Mouse (Mus musculus) kidney, adult 2 months (tissue): ENCODE data around the gene Prom1. TPM values are rescaled to one million over a fixed set of nuclear protein-coding genes. Genes with fewer than 3 reads are reported as not detected.

ENCODE experiments used
- DNase-seq: peaks from one replicate; pipeline ENCODE4 v3.0.0; 2021
- H3K27ac ChIP-seq: fragments of 200-500 bp; 2 replicates; pipeline ENCODE4 v1.5.1; 2012; ENCODE audit warnings: low read depth, low read length, control low read depth, inconsistent platforms; ENCODE audit not compliant: insufficient read depth
- H3K27me3 ChIP-seq: fragments of 200-500 bp; replicated peaks from 2 replicates; pipeline ENCODE4 v1.6.1; 2012; ENCODE audit warnings: mild to moderate bottlenecking, moderate library complexity, low read length, inconsistent platforms; ENCODE audit not compliant: control insufficient read depth, insufficient read depth
- H3K36me3 ChIP-seq: fragments of 200-500 bp; 2 replicates; pipeline ENCODE4 v1.6.1; 2012; ENCODE audit warnings: mild to moderate bottlenecking, moderate library complexity, low read length, inconsistent platforms; ENCODE audit not compliant: control insufficient read depth, insufficient read depth
- H3K4me1 ChIP-seq: fragments of 200-500 bp; 2 replicates; pipeline ENCODE4 v1.6.1; 2011; ENCODE audit warnings: low read length; ENCODE audit not compliant: control insufficient read depth, insufficient read depth
- H3K4me3 ChIP-seq: fragments of 200-500 bp; 2 replicates; pipeline ENCODE4 v1.5.1; 2011; ENCODE audit warnings: mild to moderate bottlenecking, low read depth, low read length, control low read depth; ENCODE audit not compliant: insufficient read depth
- CTCF ChIP-seq: fragments of 200-500 bp; conservative IDR thresholded peaks from 2 replicates; pipeline ENCODE4 v1.5.1; 2011; ENCODE audit warnings: low read depth, mild to moderate bottlenecking, control low read depth, low read length, moderate library complexity, mixed read lengths; ENCODE audit not compliant: insufficient read depth, insufficient read length
- POLR2A ChIP-seq: fragments of 200-500 bp; IDR thresholded peaks from one replicate; pipeline ENCODE4 v1.6.1; 2011; ENCODE audit warnings: low read depth, low read length, control low read depth
- WGBS: fragments of 180-500 bp; shearing (Covaris S2); methylation state at CpG from one replicate; pipeline ENCODE4 v1.1.7; 2018; 5-methylcytosine and 5-hydroxymethylcytosine counted together
- polyA plus RNA-seq: library from polyadenylated mRNA; depleted of rRNA; stranded (reverse); fragments of >200 nt; gene quantifications from 2 replicates; pipeline ENCODE4 v1.2.3, GENCODE M21; 2012

Prom1 gene
- polyA plus RNA-seq, 1 experiment = 67.6 TPM

- 90% methylated on average over 1 of the region's 1 CpGs for WGBS
- no peak overlapping the region for H3K4me3 ChIP-seq
- no peaks in the 10 kb centered on the region for H3K36me3 ChIP-seq
- no peak for DNase-seq
- TF ChIP-seq POLR2A (no peak), CTCF (no peak)
- H3K27me3 ChIP-seq = no peaks in the 10 kb centered on the region
- H3K4me1 ChIP-seq = no peaks in the 10 kb centered on the region
- no peak overlapping the region for H3K27ac ChIP-seq
Observed at GRCm38 (mm10) chr5:44081108-44081507, 20.7 kb downstream of the Prom1 start.

DNA sequence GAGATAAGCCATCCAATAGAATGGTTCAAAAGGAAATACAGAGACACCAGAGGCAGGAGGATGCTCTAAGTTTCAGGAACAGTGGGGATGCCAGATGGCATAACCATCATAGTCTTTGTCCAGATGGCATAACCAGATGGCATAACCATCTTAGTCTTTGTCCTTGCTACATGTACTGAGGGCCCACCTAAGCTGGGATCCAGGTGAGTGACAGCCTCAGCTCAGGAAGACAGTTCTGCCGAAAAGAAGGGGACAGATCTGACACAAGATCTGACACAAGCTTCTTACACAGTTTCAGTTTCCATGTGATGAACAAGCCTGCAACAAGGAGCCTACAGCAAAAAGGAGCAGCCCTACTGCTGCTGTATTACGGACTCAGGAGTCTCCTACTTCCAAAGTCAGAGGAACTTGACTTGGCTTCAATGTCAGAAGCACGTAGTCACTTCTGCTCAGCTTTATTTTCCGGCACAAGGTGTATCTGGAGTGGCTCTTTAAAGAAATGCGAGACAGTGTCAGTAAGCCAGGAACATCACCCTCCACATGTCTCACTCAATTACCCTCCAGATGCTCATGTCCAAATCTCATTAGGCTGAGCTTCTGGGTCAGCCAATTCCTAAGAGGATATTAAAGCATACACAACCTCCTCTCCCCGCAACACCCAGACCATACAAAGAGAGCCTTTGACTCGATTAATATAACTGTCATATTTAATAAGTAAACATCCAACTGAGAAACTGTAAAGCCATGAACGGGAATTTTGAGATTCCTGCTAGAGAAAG lies 21.4 kb downstream of the Prom1 start:
- Histone ChIP-seq H3K27ac (no peak overlapping the region), H3K36me3 (no peaks in the 10 kb centered on the region), H3K4me3 (no peak overlapping the region), H3K4me1 (no peaks in the 10 kb centered on the region), H3K27me3 (no peaks in the 10 kb centered on the region)
- 82% methylated on average over 8 of the region's 8 CpGs for WGBS
- TF ChIP-seq POLR2A (no peak), CTCF (no peak)
- no peak for DNase-seq

DNA sequence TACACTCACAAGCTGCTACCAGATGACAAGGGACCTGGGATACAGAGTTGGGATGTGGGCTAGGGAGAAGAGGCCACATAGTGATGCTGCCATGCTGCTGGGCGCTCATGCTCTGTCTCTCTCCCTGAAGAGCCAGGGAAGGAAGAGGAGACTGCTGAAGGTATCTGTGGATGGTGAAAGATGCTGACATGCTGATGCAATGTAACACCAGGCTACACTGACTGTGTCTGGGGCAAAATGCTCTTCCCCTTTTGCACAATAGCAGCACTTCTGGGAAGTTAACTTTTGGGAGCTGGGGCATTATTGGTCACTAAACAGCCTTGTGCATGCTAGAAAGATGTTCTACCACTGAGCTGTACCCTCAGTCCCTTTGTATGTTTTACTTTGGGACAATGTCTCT lies 26.4 kb downstream of the Prom1 start:
- Histone ChIP-seq H3K36me3 (no peaks in the 10 kb centered on the region), H3K4me3 (no peak overlapping the region), H3K27me3 (no peaks in the 10 kb centered on the region), H3K4me1 (no peaks in the 10 kb centered on the region), H3K27ac (no peak overlapping the region)
- no peak for DNase-seq
- TF ChIP-seq CTCF = no peak
- no peak for TF ChIP-seq POLR2A
- 100% methylated on average over 1 of the region's 1 CpGs for WGBS

GRCm38 (mm10) chr5:44073634-44074033 lies 28.2 kb downstream of the Prom1 start:
- no peak overlapping the region for H3K4me3 ChIP-seq
- DNase-seq = no peak
- H3K27me3 ChIP-seq = no peaks in the 10 kb centered on the region
- H3K27ac ChIP-seq = no peak overlapping the region
- TF ChIP-seq POLR2A (no peak), CTCF (no peak)
- H3K4me1 ChIP-seq = no peaks in the 10 kb centered on the region
- WGBS = 73% methylated on average over 3 of the region's 3 CpGs
- H3K36me3 ChIP-seq = no peaks in the 10 kb centered on the region

DNA sequence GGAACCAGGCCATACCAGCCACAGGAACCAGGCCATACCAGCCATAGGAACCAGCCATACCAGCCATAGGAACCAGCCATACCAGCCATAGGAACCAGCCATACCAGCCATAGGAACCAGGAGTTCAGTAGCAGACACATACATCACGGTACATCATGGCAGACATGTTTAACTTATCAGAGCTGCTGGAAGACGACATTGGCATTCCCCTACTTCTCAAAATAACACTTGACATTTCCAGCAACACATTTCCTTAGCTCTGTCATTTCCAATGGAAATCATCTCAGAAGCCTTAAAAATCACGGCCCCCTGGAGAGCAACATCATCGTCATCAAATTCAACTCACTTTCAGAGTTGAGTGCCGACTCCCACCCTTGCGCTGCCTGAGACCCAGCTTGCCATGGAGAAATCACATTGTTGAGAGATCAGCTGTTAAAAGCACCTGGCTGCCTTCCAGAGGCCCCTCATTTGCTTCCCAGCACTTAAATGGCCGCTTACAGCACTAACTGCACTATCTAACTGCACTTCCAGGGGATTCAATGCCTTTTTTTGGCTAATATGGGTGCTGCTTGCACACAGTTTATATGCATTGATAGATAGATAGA lies 31.2 kb downstream of the Prom1 start:
- WGBS = 90% methylated on average over 7 of the region's 7 CpGs
- DNase-seq = no peak
- H3K4me3 ChIP-seq = no peak overlapping the region
- H3K36me3 ChIP-seq = no peaks in the 10 kb centered on the region
- H3K27me3 ChIP-seq = no peaks in the 10 kb centered on the region
- TF ChIP-seq POLR2A = no peak
- TF ChIP-seq CTCF = no peak
- H3K27ac ChIP-seq = no peak overlapping the region
- no peaks in the 10 kb centered on the region for H3K4me1 ChIP-seq

DNA sequence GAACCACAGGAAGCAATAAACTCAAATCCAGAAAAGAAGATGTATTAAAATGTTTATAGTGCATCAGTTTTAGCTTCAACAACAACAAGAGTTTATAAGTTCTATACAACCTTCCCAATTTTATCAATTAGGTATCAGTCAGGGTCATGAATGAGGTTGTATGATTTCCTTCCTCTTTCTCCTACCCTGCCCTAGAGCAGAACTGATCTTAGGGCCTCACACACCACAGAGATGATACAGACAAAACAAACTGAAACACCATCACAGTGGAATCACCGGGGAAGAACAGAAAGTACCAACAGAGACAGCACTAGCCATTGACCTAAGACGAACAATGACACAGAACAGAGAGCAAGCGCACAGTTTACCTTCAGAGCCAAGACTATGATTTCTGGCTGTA lies 43.6 kb downstream of the Prom1 start:
- H3K36me3 ChIP-seq = peaks cover 2% of the 10 kb centered on the region; the same call in 1 of the 2 replicates
- H3K4me1 ChIP-seq = no peaks in the 10 kb centered on the region
- no peak for DNase-seq
- H3K27me3 ChIP-seq = no peaks in the 10 kb centered on the region
- WGBS = 96% methylated on average over 3 of the region's 3 CpGs
- no peak overlapping the region for H3K4me3 ChIP-seq
- H3K27ac ChIP-seq = no peak overlapping the region
- TF ChIP-seq CTCF (no peak), POLR2A (no peak)

DNA sequence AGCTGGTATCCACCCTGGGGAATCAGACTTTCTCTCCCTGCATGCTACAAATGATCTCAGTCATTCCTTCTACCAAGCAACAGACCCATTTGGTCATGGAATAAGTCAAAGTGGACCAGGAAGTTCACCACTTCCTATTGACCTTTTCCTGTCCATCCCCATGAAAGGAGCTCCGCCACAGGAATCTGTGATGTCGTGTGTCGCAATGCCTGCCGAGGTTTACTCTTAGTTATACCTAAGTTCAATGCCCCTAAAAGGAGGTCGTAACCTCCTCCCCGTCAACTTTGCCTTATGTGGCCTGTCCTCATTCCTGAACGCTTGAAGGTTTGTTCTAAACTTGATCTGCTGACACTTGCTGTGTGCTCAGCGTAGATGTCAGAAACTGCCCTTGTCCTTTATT lies 51.6 kb downstream of the Prom1 start:
- no peak for TF ChIP-seq POLR2A
- TF ChIP-seq CTCF = no peak
- no peak overlapping the region for H3K27ac ChIP-seq
- no peak overlapping the region for H3K4me3 ChIP-seq
- H3K4me1 ChIP-seq = no peaks in the 10 kb centered on the region; the same call in 1 of the 2 replicates
- H3K27me3 ChIP-seq = no peaks in the 10 kb centered on the region
- DNase-seq = no peak
- peaks cover 3% of the 10 kb centered on the region; the same call in 1 of the 2 replicates for H3K36me3 ChIP-seq
- 56% methylated on average over 8 of the region's 8 CpGs for WGBS
